Mouse (Mus musculus): ENCODE results near the gene Mthfd2l. TPM values are rescaled to one million over a fixed set of nuclear protein-coding genes. Genes with fewer than 3 reads are reported as not detected.

Mthfd2l gene
- polyA plus RNA-seq, 1 experiment: 39.5 TPM

DNA sequence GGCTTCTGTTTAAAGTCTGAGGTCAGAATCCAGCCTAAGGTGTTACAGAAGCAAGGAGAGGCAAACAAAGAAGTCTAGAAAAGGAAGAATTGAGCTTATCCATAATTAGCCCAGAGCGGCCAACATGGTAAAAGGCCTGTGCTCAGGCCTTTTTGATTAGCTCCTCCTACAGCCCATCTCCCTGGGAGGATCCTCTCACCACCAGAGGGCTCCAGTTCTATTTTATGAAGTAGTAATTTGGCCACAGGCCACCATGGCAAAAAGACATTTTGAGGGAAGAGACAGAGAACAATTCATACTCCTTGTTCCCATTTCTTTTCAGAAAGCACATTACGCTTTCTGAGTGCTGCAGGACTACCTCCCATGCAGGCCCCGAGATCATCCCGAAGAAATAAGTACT lies 46.3 kb downstream of the Mthfd2l start:
- H3K36me3 ChIP-seq (ENCODE audit: control insufficient read depth, insufficient read depth, low read length): no peaks in the 10 kb centered on the region
- H3K4me3 ChIP-seq (ENCODE audit: low read depth, low read length): no peak overlapping the region
- H3K4me1 ChIP-seq (ENCODE audit: control insufficient read depth, insufficient read depth, insufficient read length, low read length): no peaks in the 10 kb centered on the region
- no peak overlapping the region for H3K27ac ChIP-seq (ENCODE audit: insufficient read depth, low read depth, low read length)
- no peaks in the 10 kb centered on the region for H3K27me3 ChIP-seq (ENCODE audit: control insufficient read depth, insufficient read depth, low read length)
- TF ChIP-seq CTCF (IDR thresholded peaks at IDR 0.05; ENCODE audit: extremely low read depth, insufficient read length, insufficient replicate concordance, low read depth, low read length) (peak; percentile 60; the same call in 1 of the 2 replicates), POLR2A (IDR thresholded peaks at IDR 0.05; ENCODE audit: low read depth, low read length) (no peak)
- 77% methylated on average over 4 of the region's 4 CpGs for WGBS

DNA sequence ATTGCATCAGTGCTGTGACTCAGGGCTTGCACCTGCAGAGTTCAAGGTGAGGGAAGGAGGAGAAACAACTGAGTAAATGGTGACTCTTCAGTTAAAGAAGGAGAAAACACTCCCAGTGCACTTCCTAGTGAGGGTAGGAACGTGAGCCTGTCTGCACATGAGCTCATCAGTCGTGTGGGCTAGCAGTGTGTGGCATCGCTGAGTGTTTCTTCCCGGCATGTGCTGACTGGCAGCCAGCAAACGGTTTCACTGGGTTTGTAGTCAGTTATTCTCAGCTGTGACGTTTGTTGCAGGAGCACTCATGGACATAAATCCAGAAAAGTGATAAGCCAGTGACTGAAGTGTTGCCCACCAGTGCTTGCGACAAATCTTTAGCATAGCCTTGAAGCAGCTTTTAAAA lies 49.4 kb downstream of the Mthfd2l start:
- H3K4me3 ChIP-seq (ENCODE audit: low read depth, low read length): no peak overlapping the region
- H3K4me1 ChIP-seq (ENCODE audit: control insufficient read depth, insufficient read depth, insufficient read length, low read length): no peaks in the 10 kb centered on the region
- TF ChIP-seq POLR2A (IDR thresholded peaks at IDR 0.05; ENCODE audit: low read depth, low read length) (no peak), CTCF (IDR thresholded peaks at IDR 0.05; ENCODE audit: extremely low read depth, insufficient read length, insufficient replicate concordance, low read depth, low read length) (no peak)
- no peaks in the 10 kb centered on the region for H3K27me3 ChIP-seq (ENCODE audit: control insufficient read depth, insufficient read depth, low read length)
- H3K27ac ChIP-seq (ENCODE audit: insufficient read depth, low read depth, low read length): no peak overlapping the region
- H3K36me3 ChIP-seq (ENCODE audit: control insufficient read depth, insufficient read depth, low read length): no peaks in the 10 kb centered on the region
- WGBS: 87% methylated on average over 7 of the region's 7 CpGs

DNA sequence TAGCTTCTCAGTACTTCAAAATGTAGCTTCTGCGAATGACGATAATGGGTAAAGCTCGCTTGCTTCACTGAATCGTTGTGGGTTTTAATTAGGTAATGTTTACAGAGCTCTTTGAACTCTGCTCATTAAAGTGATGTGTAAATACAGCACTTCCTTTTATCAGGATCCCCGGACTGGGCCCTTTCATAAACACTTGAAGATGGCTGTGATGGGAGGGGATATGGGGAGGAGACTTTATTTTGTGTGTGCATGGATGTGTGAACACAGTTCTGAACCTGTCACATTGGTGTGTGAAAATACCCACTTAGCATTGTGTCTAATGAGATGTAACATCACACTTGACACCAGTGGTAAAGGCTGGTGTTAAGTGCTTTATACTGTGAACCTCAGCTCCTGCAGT lies 56.7 kb downstream of the Mthfd2l start:
- TF ChIP-seq POLR2A (IDR thresholded peaks at IDR 0.05; ENCODE audit: low read depth, low read length): no peak
- no peak for TF ChIP-seq CTCF (IDR thresholded peaks at IDR 0.05; ENCODE audit: extremely low read depth, insufficient read length, insufficient replicate concordance, low read depth, low read length)
- Histone ChIP-seq H3K36me3 (ENCODE audit: control insufficient read depth, insufficient read depth, low read length) (no peaks in the 10 kb centered on the region), H3K4me3 (ENCODE audit: low read depth, low read length) (no peak overlapping the region), H3K27me3 (ENCODE audit: control insufficient read depth, insufficient read depth, low read length) (no peaks in the 10 kb centered on the region), H3K27ac (ENCODE audit: insufficient read depth, low read depth, low read length) (no peak overlapping the region), H3K4me1 (ENCODE audit: control insufficient read depth, insufficient read depth, insufficient read length, low read length) (peaks cover 4% of the 10 kb centered on the region; the same call in 1 of the 2 replicates)
- WGBS: 26% methylated on average over 5 of the region's 5 CpGs

DNA sequence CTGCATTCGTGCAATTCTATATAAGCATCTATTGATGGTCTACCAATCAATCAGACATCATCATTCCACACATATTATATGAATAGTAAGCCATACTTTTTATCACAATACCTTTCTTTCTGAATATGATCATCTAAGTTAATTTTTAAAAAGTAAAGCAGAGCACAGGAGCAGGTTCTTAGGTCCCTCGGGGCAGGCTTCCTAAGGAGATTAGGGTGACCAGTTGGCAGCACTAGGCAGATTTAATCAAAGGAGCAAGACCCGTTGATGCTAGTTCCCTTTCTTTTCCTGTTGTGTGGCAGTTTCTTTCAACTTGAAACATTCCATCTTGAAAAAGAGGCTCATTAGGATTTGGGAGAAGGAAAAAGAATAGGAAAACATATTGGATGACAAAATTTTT lies 57.2 kb downstream of the Mthfd2l start:
- 66% methylated on average over 3 of the region's 3 CpGs for WGBS
- H3K36me3 ChIP-seq (ENCODE audit: control insufficient read depth, insufficient read depth, low read length): no peaks in the 10 kb centered on the region
- H3K4me1 ChIP-seq (ENCODE audit: control insufficient read depth, insufficient read depth, insufficient read length, low read length): peaks cover 4% of the 10 kb centered on the region; the same call in 1 of the 2 replicates
- H3K27ac ChIP-seq (ENCODE audit: insufficient read depth, low read depth, low read length): no peak overlapping the region
- no peaks in the 10 kb centered on the region for H3K27me3 ChIP-seq (ENCODE audit: control insufficient read depth, insufficient read depth, low read length)
- H3K4me3 ChIP-seq (ENCODE audit: low read depth, low read length): no peak overlapping the region
- TF ChIP-seq POLR2A (IDR thresholded peaks at IDR 0.05; ENCODE audit: low read depth, low read length) (no peak), CTCF (IDR thresholded peaks at IDR 0.05; ENCODE audit: extremely low read depth, insufficient read length, insufficient replicate concordance, low read depth, low read length) (no peak)

DNA sequence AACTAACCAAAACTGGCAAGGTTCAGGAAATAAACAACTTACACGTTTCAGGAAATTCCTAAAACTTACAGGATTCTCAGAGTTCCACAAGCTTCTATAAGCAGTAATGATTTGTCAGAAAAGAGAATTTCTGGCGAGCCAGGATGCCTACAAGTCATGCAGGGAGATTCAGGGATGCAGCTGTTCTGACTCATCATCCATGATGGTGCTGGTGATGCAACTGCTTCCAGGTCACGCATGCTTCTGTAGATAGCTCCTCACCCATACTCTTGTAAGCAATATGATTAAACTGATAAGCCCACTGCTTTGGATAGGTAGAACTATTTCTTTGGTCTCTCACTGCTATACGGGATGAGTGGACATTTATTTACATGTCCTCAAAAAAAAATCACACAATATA lies 57.7 kb downstream of the Mthfd2l start:
- WGBS: 89% methylated on average over 4 of the region's 4 CpGs
- Histone ChIP-seq H3K27ac (ENCODE audit: insufficient read depth, low read depth, low read length) (no peak overlapping the region), H3K4me1 (ENCODE audit: control insufficient read depth, insufficient read depth, insufficient read length, low read length) (peaks cover 4% of the 10 kb centered on the region; the same call in 1 of the 2 replicates), H3K27me3 (ENCODE audit: control insufficient read depth, insufficient read depth, low read length) (no peaks in the 10 kb centered on the region), H3K36me3 (ENCODE audit: control insufficient read depth, insufficient read depth, low read length) (no peaks in the 10 kb centered on the region), H3K4me3 (ENCODE audit: low read depth, low read length) (no peak overlapping the region)
- TF ChIP-seq POLR2A (IDR thresholded peaks at IDR 0.05; ENCODE audit: low read depth, low read length): no peak
- TF ChIP-seq CTCF (IDR thresholded peaks at IDR 0.05; ENCODE audit: extremely low read depth, insufficient read length, insufficient replicate concordance, low read depth, low read length): no peak

DNA sequence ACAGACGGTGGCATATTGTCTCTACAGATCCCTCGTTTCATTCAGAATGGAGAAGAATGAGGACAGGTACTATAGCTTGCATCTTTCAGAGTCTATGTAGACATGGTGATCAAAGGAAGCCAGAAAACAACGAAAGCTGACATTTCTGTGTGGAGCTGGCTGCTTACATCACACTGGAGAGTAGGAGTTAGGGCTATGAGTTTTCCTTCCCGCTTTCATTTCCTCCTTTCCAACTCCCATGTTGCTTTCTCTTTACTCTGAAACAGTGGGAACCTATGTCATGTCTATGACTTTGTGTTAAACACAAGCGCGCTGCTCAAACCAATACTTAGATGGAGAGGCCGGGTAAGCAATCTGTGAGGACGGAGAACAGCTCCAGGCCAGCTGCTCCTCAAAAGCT lies 69.0 kb downstream of the Mthfd2l start:
- Histone ChIP-seq H3K27me3 (ENCODE audit: control insufficient read depth, insufficient read depth, low read length) (no peaks in the 10 kb centered on the region), H3K27ac (ENCODE audit: insufficient read depth, low read depth, low read length) (no peak overlapping the region), H3K4me3 (ENCODE audit: low read depth, low read length) (no peak overlapping the region), H3K4me1 (ENCODE audit: control insufficient read depth, insufficient read depth, insufficient read length, low read length) (no peaks in the 10 kb centered on the region), H3K36me3 (ENCODE audit: control insufficient read depth, insufficient read depth, low read length) (no peaks in the 10 kb centered on the region)
- WGBS: 89% methylated on average over 8 of the region's 8 CpGs
- no peak for TF ChIP-seq CTCF (IDR thresholded peaks at IDR 0.05; ENCODE audit: extremely low read depth, insufficient read length, insufficient replicate concordance, low read depth, low read length)
- TF ChIP-seq POLR2A (IDR thresholded peaks at IDR 0.05; ENCODE audit: low read depth, low read length): no peak

DNA sequence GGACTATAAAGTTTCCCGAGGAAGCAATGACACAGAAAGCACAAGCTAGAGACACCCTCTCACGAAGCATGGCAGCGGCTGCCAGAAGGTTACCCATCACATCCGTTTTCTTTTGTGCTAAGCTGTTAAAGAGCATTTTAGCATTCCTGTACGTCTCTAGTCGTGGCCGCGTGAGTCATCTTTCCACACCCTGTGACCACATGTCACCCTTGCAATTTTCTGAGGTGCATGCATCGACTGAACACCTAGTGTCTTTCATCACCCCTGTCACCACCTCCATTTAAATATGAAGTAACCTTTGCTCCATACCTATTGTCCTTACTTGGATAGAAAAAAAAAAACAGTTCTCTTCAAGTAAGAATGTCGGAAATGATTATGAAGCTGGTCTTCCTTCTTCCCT lies 84.3 kb downstream of the Mthfd2l start:
- Histone ChIP-seq H3K36me3 (ENCODE audit: control insufficient read depth, insufficient read depth, low read length) (no peaks in the 10 kb centered on the region), H3K4me3 (ENCODE audit: low read depth, low read length) (no peak overlapping the region), H3K4me1 (ENCODE audit: control insufficient read depth, insufficient read depth, insufficient read length, low read length) (no peaks in the 10 kb centered on the region), H3K27me3 (ENCODE audit: control insufficient read depth, insufficient read depth, low read length) (no peaks in the 10 kb centered on the region), H3K27ac (ENCODE audit: insufficient read depth, low read depth, low read length) (no peak overlapping the region)
- 25% methylated on average over 10 of the region's 10 CpGs for WGBS
- TF ChIP-seq CTCF (IDR thresholded peaks at IDR 0.05; ENCODE audit: extremely low read depth, insufficient read length, insufficient replicate concordance, low read depth, low read length) (no peak), POLR2A (IDR thresholded peaks at IDR 0.05; ENCODE audit: low read depth, low read length) (no peak)

All from small intestine, adult 2 months (tissue).